Mouse (Mus musculus) kidney, postnatal 14 days (tissue): Measurements from ENCODE around the gene Map4k2.

Source experiments
- DNase-seq: peaks from one replicate; pipeline ENCODE4 v3.0.0; 2022; ENCODE audit warnings: mixed read lengths

The Map4k2 gene

GRCm38 (mm10) chr19:6403869-6404268 lies 62.9 kb downstream of the Map4k2 start:
- no peak for DNase-seq
